Mouse (Mus musculus) testis, postnatal 10 days (tissue): ENCODE results near the gene Ntn4.

Source experiments
- DNase-seq: peaks from one replicate; pipeline ENCODE4 v3.0.0; 2021; ENCODE audit warnings: low spot score

Gene Ntn4

GRCm38 (mm10) chr10:93730514-93730913 is 90.0 kb downstream of the Ntn4 start:
- no peak for DNase-seq

- DNase-seq, result no peak
These were observed 90.8 kb downstream of the Ntn4 start for GRCm38 (mm10) chr10:93731248-93731691.

DNA sequence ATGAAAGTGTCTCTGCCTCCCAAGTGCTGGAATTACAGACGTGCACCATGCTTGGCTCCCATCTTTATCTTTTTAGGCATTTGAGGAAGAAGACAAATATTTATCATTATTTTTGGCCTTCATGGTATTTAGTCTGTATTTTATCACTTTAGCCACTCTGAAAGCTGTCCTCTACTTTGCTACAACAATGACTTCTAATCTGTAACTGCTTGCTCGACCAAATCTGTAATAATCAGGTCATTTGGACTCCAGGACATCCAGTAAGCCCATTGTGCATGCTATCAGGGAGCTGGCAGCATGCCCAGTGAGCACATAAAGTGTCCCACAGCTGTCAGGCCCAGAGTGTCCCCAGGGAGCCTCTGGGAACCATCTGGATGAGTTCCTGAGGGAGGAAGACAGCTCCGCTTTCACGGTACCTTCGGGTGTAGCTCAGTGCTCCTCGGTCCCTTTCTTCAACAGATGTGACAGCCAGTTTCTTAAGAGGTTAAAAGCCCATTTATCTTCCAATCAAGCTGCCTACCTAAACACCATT is 95.7 kb downstream of the Ntn4 start:
- DNase-seq, result peak; percentile 85

DNA sequence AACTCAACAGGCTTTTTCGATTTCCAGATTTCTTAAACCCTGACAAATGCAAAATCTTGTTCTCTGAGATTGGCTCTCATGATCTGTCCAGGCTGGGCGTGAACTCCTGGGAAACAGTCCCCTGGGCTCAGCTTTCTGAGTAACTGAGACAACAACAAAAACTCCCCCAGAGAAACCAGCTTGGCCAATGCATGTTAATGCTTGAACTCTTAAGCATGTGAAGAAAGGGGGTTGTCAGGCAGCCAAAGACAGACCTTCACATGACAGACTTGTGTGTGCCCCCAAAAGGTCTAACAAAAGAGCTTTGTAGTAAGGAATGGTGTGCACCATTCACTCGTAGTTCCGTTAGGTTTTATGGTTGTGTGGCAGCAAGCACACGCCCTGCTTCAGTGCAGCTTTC is 96.6 kb downstream of the Ntn4 start:
- no peak for DNase-seq

DNA sequence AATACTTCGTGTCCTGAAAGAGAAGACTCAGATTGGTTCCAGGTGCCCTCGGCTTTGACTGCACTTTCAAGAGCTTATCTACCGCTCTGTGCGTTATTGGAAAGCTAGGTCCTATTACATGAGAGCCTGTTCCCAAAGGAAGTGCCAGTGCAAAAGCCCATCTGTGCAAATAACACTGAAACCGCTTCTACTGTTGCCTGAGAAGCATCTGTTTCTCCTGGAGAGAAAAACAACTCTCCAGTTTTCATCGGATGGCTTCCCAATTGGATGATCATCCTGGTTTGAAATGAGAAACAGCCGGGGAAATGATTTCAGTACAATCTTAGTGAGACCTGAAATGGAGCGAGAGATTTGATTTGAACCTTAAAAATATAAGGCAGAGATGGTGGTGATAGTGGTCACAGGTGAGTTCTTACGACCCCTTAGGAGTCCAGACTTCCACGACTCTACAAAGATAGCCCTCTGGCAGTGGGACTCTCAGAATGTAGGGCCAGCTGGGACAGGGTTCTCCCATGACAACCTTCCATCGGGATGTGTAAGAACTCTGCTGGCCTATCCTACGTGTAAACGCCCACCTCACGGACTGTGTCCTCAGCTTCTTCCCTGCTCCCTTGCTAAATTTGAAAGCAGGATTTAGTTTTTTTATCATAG is 101.1 kb downstream of the Ntn4 start:
- no peak for DNase-seq

GRCm38 (mm10) chr10:93742097-93742446 is 101.6 kb downstream of the Ntn4 start:
- no peak for DNase-seq

- no peak for DNase-seq
These were observed 102.1 kb downstream of the Ntn4 start for GRCm38 (mm10) chr10:93742598-93742997.

DNA sequence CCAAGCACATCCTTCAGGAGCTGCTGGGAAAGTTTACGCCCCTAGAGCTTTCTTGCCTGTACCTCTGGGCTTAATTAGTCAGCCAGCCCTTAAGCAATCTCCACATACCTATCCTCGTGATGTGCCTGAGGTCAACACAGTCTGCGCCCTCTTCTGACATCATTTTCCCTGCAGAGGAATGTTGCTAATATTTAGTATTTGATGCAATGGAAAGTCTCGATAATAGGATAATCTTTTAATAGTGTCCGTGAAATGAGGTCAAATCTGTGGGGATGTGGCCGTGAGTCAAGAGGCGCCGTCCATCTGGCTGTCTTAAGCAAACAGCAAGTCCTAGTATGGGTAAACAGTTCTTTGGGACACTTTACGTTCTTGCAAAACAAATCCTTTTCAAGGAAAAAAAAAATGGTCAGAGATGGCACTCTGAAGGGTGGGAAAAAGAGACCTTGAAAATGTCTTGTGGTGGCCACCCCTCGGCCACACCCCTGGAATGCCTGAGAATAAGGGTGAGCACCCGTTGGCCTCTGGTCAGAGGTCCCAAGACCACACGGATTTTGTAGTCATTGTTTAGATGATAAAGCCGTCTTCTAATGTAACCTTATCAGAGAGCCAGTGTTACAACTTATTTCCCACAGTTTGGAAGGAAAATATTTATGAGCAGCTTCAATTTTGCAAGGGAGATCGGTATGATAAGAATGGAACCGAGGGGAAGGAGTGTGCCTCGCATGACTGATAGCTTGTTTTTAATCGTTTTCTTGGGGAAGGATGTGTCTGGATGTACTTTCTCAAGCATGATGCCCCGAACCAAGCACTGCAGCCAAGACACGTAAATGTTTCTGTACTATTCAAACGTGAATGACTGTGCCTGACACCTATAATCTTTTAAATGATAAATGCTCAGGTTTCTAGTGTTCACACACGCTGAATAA is 109.0 kb downstream of the Ntn4 start:
- DNase-seq, result no peak

DNA sequence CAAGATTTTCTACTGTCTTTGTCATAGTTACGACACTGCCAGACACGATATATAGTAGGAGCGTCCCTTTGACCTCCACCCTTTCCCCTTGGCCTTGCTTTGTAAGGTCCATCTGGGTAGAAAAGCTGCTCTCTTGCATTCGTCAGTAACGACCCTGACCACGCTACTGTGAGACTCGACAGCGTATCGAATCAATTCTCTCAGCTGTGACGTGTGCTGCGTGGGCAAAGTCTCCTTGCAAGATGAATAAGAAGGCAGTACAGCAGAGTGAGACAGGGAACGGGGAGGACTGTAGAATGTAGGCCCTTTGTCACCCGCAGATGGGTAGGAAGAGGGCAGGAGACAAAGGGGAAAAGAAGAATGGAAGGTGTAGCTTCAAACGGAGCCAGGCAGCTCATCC is 110.8 kb downstream of the Ntn4 start:
- no peak for DNase-seq

DNA sequence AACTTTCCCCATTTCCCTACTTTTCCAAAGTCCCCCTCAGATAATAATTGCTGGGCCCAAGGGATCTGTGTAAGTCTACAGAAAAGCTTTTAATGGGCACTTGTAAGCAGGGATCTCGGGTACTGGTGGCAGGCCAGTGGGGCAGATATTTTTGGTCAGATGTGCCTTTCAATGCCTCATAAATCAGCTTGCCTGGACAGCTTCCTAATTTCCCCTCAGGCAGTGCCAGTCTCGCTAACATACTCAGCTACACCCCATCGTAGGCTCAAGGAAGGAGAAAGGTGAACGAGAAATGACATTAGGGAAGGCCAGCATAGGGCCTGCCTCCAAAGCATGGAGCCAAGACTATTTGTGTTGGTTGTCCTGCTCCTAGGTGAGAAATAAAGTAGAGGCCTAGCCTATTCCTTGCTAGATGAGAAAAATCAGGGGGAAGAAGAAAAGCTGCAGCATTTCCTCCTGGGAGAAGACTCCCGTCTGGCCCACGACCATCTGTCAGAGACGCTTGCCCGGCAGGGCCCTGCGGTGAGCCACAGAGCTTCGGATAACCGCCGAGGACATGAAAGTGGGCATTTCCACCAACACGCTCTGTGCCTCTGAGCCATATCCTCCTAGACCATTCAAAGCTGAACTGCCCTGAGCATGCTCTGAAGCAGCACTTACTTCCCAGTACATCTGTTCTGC is 113.4 kb downstream of the Ntn4 start:
- no peak for DNase-seq

DNA sequence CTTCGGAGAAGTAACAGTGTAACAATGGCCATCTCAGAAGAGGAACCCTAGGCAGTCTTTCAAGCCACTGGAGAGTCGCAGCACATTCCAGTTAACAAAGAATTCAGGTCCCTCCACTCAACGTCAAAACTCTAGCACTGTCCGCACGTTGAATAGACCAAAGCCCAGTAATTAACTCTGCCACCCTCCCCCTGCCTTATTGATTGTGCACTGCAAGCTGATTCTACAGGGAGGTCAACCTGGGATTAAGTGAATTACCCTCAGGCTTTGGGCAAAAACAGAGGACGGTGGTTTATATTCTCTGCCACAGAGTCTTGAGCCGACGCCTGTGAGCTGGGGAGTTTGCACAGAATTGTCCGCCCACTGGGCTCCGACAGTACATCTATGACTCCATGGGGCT is 115.7 kb downstream of the Ntn4 start:
- DNase-seq, result no peak

GRCm38 (mm10) chr10:93759644-93760043 is 119.2 kb downstream of the Ntn4 start:
- DNase-seq, result no peak

DNA sequence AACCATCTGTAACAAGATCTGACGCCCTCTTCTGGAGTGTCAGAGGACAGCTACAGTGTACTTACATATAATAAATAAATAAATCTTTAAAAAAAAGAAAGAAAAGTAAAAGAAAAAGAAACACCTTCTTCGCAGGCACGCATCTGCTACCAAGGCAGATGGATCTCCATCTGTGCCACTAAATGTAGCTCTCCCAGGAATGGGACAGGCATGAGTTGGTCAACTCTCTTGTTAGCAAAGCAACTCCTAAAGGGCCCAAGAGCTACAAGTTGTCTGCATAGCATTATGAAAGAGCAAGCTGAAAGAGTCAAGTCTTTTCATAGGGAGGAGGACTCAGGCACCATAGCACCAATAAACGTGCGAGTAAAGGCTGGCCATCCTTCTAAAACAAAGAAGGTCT is 119.9 kb downstream of the Ntn4 start:
- no peak for DNase-seq

DNA sequence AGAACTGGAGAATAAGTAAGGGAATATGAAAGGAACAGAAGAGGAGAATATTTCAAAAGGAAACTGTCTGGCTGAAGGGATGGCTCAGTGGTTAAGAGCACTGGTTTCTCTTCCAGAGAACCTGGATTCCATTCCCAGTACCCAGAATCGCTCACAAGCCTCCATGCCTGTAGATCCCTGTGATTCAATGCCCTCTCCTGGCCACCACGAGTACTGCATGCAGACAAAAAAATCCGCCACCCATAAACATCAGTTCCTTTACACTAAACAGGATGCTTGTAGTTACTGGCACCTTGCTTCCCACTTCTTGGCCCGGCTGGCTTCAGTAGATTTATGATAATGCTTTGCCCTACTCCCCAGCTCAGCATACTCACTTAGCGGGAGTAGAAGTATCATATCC is 122.6 kb downstream of the Ntn4 start:
- peak; percentile 76 for DNase-seq

DNA sequence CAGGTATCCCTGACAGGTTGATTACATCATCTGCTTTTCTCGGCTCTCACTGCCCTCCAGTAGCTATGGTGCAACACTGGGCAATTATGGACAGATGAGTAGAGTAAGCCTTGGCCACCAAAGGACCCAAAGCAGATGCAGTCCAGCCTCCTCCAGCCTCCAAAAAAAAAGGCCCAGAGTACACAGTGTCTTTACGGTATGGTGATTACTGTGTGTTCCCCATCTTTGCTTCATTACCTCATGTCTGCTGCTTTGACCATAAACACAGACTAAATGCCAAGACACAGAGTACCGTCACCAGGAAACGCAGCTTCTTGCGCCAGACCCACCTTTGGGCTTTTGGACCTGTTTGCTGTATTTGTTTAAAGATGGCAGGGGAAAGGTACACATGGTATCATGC is 125.7 kb downstream of the Ntn4 start:
- DNase-seq, result no peak

DNA sequence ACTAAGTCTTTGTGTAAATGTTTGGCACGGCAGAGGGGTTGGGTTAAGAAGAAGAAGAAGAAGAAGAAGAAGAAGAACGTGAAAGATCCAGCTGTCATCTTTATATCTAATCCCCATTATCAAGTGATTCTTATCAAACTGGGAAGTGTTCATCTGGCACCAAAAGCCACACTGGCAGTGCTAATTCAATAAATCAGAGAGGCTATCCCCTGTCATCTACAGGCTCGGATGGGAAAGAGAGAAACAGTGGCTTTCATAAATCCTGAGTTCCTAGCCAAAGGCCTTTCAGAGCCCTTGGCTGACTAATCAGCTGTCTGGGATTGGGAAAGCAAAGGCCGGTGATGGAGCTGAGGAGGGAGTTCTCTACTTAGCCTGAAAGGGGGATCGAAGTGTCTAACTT is 126.8 kb downstream of the Ntn4 start:
- DNase-seq, result no peak

DNA sequence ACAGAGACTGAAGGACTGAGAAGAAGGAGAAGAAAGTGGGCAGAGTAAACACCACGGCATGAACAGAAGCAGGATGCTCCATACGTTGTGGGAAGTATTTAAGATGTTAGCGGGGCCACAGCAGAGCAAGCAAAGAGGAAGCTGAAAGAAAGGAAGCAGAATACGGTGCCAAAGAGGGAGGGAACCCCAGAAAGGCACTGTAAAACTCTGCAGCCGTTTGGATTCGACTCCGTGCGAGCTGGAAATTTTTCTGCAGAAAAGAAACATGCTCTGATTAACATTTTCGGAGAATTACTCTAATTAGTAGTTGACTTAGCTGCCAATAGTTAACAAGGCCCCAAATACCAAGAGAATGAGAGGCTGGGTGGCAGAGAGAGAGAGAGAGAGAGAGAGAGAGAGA is 127.7 kb downstream of the Ntn4 start:
- DNase-seq, result no peak

DNA sequence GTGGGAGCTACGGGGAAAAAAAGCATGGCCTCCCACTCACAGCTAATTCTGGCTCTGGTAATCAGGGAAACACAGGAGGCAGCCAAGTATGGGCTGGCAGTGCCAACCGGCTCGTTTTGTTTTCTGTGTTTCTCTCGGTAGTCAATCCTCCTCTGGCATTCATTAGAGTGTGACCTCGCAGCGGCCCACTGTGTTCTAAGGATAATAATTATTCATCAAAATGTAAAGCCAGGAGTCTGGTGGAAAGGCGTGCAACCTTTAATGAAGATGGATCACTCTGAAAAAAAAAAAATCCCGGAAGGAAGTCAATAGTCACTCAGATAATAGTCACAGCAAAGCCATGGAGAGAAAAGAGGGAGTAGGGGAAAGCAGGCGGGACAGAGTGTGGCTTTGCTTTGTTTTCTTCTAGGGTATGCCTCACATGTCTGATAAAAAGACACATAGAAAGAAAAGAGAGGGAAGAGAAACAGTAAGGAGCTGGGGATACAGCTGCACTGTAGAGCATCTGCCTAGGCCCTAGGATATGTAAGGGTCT is 131.5 kb downstream of the Ntn4 start:
- no peak for DNase-seq

DNA sequence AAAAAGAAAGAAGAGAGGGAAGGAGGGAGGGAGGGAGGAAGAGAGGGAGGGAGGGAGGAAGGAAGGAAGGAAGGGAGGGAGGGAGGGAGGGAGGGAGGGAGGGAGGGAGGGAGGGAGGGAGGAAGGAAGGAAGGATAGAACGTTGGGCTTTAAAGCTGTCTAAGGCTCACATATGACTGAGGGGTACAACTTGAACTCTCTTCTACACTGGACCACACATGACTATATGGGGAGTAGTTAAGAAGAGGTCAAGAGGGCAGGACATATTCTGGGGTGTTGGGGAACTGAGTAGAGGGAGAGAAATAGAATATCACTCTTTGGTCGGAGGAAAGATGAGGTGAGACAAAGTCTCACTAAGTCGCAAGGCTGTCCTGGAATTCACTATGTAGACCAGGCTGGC is 132.0 kb downstream of the Ntn4 start:
- DNase-seq, result no peak

- DNase-seq, result no peak
These were observed 136.3 kb downstream of the Ntn4 start for GRCm38 (mm10) chr10:93776731-93777151.

GRCm38 (mm10) chr10:93777372-93777771 is 136.9 kb downstream of the Ntn4 start:
- DNase-seq, result peak; percentile 87

DNA sequence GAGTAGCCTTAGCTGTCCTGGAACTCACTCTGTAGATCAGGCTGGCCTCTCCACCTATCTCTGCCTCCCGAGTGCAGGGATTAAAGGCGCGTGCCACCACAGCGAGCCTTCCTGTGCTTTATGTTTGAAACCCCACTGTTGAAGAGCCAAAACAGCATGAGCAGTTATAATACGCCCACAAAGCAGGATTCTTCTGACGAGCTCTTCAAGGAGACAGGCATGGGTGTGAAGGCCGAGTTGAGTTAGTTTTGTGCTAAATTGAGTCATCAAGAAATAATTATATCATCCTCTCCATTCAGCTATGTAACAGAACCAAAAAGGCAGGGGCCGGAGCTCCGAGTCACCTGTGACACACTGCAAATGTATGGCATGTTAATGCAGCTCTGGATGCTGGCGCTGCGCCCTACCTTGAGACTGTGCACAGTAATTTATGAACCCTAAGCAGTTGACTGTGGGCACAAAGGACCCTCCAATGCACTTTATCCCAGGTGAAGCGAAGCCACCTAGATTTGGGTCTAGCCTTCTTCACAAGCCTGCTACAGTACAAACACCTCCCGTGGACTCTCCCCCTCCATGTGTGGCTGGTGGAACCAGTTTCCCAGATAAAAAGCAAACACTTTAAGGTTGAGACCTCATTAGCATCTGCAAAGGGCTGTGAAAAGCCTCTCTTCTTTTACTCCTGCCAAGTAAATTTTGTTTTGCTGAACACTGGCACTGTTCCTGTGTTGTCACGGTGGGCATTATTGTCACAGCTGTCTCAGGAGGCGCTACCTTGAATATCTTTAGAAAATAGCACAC is 142.9 kb downstream of the Ntn4 start:
- no peak for DNase-seq
